Mouse (Mus musculus): ENCODE results near the gene Nol3. TPM values are rescaled to one million over a fixed set of nuclear protein-coding genes. Genes with fewer than 3 reads are reported as not detected.
A peak's percentile ranks its signal among the peaks of the same experiment; 100 is the strongest.
"Not testable (repeated sequence)": the region's sequence is repeated elsewhere in the genome, so short reads cannot be mapped to it uniquely, and the experiment has no call there.

Nol3 gene
- polyA plus RNA-seq, 1 experiment from 2014 or later, result 1.7 TPM

DNA sequence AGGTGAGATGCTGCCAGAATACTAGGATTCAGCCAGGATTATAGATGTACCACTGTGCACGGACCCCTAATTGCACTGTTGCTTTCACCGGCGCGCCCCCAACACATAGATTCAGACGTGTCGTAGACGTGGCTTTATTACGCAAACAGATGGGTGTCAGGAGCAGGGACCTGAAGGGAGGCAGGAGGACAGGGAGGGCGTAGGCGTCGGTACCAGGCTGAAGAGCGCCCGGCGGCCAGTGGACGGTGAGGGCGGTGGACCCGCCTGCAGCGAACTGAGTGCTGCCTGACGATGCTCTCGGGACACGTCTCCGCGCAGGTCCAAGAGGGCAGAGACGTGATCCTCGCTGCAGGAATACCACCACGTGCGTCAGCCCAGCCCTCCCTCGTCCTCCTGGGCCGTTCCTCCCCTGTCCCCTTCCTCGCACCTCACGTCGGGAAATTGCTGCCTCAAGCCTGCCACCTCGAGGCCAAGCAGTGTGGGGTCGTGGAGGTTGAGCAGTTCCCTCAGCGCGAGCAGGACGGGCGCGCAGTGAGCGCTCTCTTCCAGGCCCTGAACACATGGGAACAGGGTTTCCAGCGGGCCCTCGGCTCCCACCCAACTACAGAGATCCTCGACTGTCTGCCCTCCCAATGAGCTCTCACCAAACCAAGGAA lies 14.0 kb downstream of the Nol3 start, which contains the start of gene 4931428F04Rik:
4931428F04Rik (minus strand) TSS at position 60 of the 656 bp plus-strand sequence.
- no peaks in the 10 kb centered on the region for H3K27me3 ChIP-seq
- POLR2A ChIA-PET, result interaction anchor here (0.6 to 2.4 kb wide), 3 partner anchors 14 to 28 kb away, joined by 4 to 6 read pairs (median 4); partner anchors contain the start of genes Fbxl8 and Tradd
- ATAC-seq (no peak), DNase-seq (ENCODE audit: low read depth, low spot score) (no peak)
- CTCF ChIA-PET, result interaction anchor here (0.8 to 1.9 kb wide), 10 partner anchors 13 to 602 kb away, joined by 3 to 8 read pairs (median 4); partner anchors contain the start of gene Nol3
- TF ChIP-seq CTCF (IDR thresholded peaks at IDR 0.05), result no peak
- in situ Hi-C loops (cut with MboI; ENCODE audit: low pct_unique_long_range_greater_than_20kb), result loop anchor here (10.0 kb wide), 1 partner anchor 655 kb away; the partner anchor contains the start of gene Rrad

DNA sequence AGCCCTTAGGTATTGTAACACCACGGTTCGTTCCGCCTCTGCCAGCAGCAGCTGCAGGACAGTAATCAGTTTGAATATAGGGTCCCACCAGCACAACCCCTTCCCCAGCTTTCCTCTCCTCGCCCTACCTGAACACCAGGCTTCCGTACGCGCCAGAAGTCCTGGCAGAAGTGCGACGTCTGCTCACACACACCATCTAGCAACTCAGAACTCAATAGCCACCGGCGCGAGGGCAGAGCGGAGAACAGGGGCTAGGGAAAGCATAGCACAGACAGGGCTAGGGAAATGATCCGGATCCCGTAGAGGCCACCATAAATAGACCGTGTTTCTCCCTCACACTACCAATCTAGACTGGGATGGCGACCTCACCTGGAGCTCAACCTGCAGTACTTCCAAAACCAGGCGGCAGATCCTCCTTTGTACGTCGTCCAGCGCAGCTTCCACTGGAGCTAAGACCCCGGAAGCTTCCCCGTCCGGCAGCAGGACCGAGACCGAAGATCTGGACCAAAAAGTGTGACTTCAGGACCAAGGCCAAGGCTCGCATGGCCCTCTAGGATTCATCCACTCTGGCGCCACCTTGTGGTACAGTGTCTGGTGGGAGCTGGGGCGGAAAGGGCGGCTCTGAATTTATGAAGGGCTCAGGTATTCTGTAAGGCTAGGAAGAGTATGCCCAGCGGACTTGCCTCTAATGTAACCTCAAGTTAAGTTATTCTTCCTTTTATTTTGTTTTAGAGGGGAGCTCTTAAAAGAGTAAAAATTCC lies 14.8 kb downstream of the Nol3 start:
- no peak for TF ChIP-seq CTCF (IDR thresholded peaks at IDR 0.05)
- ATAC-seq (peak; percentile 5), DNase-seq (ENCODE audit: low read depth, low spot score) (no peak)
- in situ Hi-C loops (cut with MboI; ENCODE audit: low pct_unique_long_range_greater_than_20kb), result loop anchor here (10.0 kb wide), 1 partner anchor 656 kb away; the partner anchor contains the start of gene Rrad
- no peaks in the 10 kb centered on the region for H3K27me3 ChIP-seq
- CTCF ChIA-PET, result interaction anchor here (0.7 to 1.9 kb wide), 18 partner anchors 12 to 602 kb away, joined by 3 to 8 read pairs (median 3); partner anchors contain the start of gene Nol3
- POLR2A ChIA-PET, result interaction anchor here (0.5 to 2.4 kb wide), 4 partner anchors 10 to 719 kb away, joined by 4 to 6 read pairs (median 4); no protein-coding TSS in a partner anchor

DNA sequence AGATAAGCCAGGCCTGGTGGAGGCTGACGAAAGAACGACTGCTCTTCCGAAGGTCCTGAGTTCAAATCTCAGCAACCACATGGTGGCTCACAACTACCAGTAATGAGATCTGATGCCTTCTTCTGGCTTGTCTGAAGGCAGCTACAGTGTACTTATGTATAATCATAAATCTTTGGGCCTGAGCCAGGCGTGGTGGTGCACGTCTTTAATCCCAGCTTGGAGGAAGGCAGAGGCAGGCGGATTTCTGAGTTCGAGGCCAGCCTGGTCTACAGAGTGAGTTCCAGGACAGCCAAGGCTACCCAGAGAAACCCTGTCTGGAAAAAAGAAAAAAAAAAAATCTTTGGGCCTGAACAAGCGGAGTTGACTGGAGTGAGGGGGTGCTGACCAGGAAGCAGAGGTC lies 15.4 kb downstream of the Nol3 start:
- DNase-seq (ENCODE audit: low read depth, low spot score); H3K27me3 ChIP-seq; ATAC-seq: not testable (repeated sequence)
- POLR2A ChIA-PET, result interaction anchor here (1.1 to 2.4 kb wide), 2 partner anchors 10 to 13 kb away, joined by 4 to 6 read pairs; no protein-coding TSS in a partner anchor
- CTCF ChIA-PET, result interaction anchor here (0.7 to 1.9 kb wide), 15 partner anchors 11 to 174 kb away, joined by 3 to 8 read pairs (median 3); no protein-coding TSS in a partner anchor
- in situ Hi-C loops (cut with MboI; ENCODE audit: low pct_unique_long_range_greater_than_20kb), result loop anchor here (10.0 kb wide), 1 partner anchor 657 kb away; the partner anchor contains the start of gene Rrad

DNA sequence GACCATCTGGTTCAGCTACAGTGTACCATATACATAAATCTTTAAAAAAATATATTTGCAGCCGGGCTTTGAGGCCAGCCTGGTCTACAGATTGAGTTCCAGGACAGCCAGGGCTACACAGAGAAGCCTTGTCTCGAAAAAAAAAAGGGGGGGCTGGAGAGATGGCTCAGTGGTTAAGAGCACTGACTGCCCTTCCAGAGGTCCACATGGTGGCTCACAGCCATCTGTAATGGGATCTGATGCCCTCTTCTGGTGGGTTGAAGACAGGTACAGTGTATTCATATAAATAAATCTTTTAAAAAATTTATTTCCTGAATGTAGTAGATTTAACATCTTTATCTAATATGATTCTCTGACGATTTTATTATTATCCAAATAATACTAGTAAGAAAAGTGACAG lies 15.9 kb downstream of the Nol3 start:
- H3K27me3 ChIP-seq; DNase-seq (ENCODE audit: low read depth, low spot score); ATAC-seq: not testable (repeated sequence)
- CTCF ChIA-PET, result interaction anchor here (0.7 to 1.2 kb wide), 3 partner anchors 15 to 171 kb away, joined by 3 read pairs; no protein-coding TSS in a partner anchor
- POLR2A ChIA-PET, result interaction anchor here (2.4 kb wide), 1 partner anchor 12 kb away, joined by 6 read pairs; no protein-coding TSS in a partner anchor
- in situ Hi-C loops (cut with MboI; ENCODE audit: low pct_unique_long_range_greater_than_20kb), result loop anchor here (10.0 kb wide), 1 partner anchor 657 kb away; the partner anchor contains the start of gene Rrad

DNA sequence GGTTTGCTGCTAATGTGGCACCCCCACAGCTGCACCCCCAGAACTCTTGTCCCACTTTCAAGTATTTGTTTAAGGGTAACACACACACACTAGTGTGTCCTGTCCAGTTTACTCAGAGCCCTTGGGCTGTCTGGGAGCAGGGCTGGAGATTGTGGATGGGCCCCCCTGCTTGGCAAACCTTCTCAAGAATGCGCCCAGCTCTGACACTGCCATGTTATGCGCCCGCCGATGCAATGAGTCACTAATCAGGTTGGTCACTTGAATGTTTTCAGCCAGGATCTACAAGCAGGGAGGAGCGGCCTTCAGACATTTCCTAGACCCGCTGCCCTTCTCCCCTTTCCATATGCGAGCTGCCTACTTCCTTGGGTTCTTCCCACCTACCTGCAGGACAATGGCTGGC lies 16.5 kb downstream of the Nol3 start:
- ChIA-PET CTCF (interaction anchor here (1.2 kb wide), 1 partner anchor 171 kb away, joined by 3 read pairs; no protein-coding TSS in a partner anchor), POLR2A (interaction anchor here (0.9 kb wide), 1 partner anchor 64 kb away, joined by 3 read pairs; no protein-coding TSS in a partner anchor)
- no peaks in the 10 kb centered on the region for H3K27me3 ChIP-seq
- no peak for DNase-seq (ENCODE audit: low read depth, low spot score)
- in situ Hi-C loops (cut with MboI; ENCODE audit: low pct_unique_long_range_greater_than_20kb), result loop anchor here (10.0 kb wide), 1 partner anchor 658 kb away; the partner anchor contains the start of gene Rrad
- TF ChIP-seq CTCF (IDR thresholded peaks at IDR 0.05), result no peak
- peak; percentile 61 for ATAC-seq

DNA sequence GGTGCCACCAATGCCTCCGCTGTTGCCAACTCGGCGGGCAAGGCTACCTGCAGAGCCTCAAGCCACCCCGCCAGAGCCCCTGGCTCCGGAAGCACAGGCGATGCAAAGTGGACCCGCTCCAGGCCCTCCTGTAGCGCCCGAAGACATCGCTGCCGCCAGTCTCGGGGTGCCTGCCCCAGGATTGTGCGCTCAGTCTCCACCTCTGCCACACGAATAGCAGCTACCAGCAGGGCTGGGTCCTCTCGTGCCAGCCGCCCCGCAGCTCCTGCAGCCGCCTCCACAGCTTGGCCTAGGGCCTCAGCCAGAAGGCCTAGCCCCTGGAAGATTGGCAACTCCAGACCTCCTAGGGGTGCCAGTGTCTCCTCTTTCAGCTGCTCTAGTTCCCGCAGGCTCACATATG lies 17.5 kb downstream of the Nol3 start:
- in situ Hi-C loops (cut with MboI; ENCODE audit: low pct_unique_long_range_greater_than_20kb), result loop anchor here (10.0 kb wide), 1 partner anchor 659 kb away; the partner anchor contains the start of gene Rrad
- ATAC-seq (no peak), DNase-seq (ENCODE audit: low read depth, low spot score) (no peak)
- no peak for TF ChIP-seq CTCF (IDR thresholded peaks at IDR 0.05)
- CTCF ChIA-PET, result interaction anchor here (0.9 kb wide), 1 partner anchor 142 kb away, joined by 3 read pairs; no protein-coding TSS in a partner anchor
- no peaks in the 10 kb centered on the region for H3K27me3 ChIP-seq
- POLR2A ChIA-PET, result no interaction called here

DNA sequence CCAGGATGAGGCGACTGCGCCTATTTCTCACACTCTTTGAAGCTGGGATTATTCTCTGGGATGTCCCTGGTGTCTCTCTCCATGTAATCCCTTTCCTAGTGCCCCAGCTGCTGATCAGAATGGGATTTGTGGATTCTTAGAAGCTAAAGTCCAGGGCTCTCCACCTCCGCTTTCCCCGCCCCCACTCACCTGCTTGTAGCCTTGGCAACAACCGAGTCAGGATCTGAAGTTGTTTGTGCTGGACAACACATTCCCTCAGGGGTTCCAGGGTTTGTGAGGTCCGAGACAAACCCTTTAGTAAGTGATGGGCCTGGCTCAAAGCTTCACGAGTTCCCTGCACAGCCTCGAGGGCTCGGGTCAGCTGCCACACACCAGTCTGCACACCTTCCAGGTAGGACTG lies 18.8 kb downstream of the Nol3 start:
- DNase-seq (ENCODE audit: low read depth, low spot score), result no peak
- in situ Hi-C loops (cut with MboI; ENCODE audit: low pct_unique_long_range_greater_than_20kb), result loop anchor here (10.0 kb wide), 1 partner anchor 660 kb away; the partner anchor contains the start of gene Rrad
- ChIA-PET POLR2A (no interaction called here), CTCF (interaction anchor here (1.4 to 1.7 kb wide), 2 partner anchors 15 to 174 kb away, joined by 3 to 4 read pairs; no protein-coding TSS in a partner anchor)
- no peak for ATAC-seq
- no peak for TF ChIP-seq CTCF (IDR thresholded peaks at IDR 0.05)
- H3K27me3 ChIP-seq, result no peaks in the 10 kb centered on the region

DNA sequence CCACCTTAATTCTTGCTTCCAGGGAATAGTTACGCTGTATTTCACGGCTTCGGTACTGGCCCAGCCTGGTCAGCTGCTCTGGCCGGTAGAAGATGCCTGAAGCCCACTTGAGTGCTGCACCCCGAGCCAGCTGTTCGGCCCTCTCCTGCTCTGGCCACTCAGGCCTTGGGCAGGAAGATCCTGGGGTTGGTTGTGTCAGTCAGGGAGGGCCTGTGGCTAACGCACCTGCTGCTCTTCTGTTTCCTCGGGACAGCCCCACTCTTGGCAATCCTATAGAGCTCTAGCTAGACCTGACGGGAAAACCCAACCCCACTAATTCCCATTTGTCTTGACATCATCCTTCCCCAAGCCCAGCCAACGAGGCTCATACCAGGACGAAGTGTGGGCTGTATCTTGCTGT lies 19.3 kb downstream of the Nol3 start:
- ATAC-seq (no peak), DNase-seq (ENCODE audit: low read depth, low spot score) (no peak)
- in situ Hi-C loops (cut with MboI; ENCODE audit: low pct_unique_long_range_greater_than_20kb), result loop anchor here (10.0 kb wide), 1 partner anchor 660 kb away; the partner anchor contains the start of gene Rrad
- no peaks in the 10 kb centered on the region for H3K27me3 ChIP-seq
- POLR2A ChIA-PET, result no interaction called here
- CTCF ChIA-PET, result interaction anchor here (1.4 to 1.7 kb wide), 2 partner anchors 15 to 175 kb away, joined by 3 to 4 read pairs; no protein-coding TSS in a partner anchor
- no peak for TF ChIP-seq CTCF (IDR thresholded peaks at IDR 0.05)

DNA sequence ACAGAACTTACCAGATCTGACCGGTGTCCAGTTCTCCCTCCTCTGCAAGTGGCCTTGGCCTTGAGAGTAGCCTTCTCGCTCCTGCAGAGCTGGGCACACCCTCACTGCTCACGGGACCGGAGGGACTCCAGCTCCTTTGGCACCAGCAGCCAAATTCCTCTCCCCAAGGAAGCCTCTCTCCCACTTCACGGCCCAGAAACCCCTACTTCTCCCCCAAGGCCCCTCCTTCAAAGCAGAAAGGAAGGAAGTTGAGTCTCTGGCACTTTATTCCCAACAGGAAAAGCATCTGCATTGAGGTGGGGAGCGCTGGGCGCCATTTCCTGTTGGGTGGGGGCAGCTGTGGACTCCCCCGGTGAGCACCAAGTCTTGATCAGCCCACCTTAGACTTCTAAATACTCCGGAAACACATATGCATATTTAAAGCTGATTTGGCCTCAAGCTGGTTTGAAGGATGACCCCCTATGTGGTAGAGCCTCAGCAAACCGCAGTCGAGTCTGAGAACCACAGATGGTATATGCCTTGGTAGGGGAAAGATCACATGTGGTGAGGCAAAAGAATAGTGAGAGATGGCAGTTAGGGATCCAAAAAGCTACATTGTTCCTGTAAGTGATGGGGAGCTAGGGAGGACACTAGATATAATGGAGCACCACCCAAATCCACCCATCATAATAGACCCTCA lies 20.1 kb downstream of the Nol3 start, which contains the start of gene Exoc3l:
Exoc3l (minus strand) TSS at position 207 of the 679 bp plus-strand sequence.
- in situ Hi-C loops (cut with MboI; ENCODE audit: low pct_unique_long_range_greater_than_20kb), result loop anchor here (10.0 kb wide), 1 partner anchor 661 kb away; the partner anchor contains the start of gene Rrad
- ATAC-seq, result no peak
- no peaks in the 10 kb centered on the region for H3K27me3 ChIP-seq
- ChIA-PET CTCF (interaction anchor here (0.8 to 1.7 kb wide), 4 partner anchors 16 to 175 kb away, joined by 3 to 5 read pairs (median 4); partner anchors contain the start of gene D230025D16Rik), POLR2A (no interaction called here)
- no peak for TF ChIP-seq CTCF (IDR thresholded peaks at IDR 0.05)
- no peak for DNase-seq (ENCODE audit: low read depth, low spot score)

Data from Patski (cell line).